Mouse (Mus musculus) megakaryocyte, embryonic 14.5 days (primary cell): Measurements from ENCODE around the gene Dnajb8.

ENCODE experiments used
- FLI1 ChIP-seq: IDR thresholded peaks from 2 replicates; pipeline ENCODE4 v1.6.1; 2012; ENCODE audit warnings: low read length, inconsistent platforms, mixed read lengths
- GATA1 ChIP-seq: IDR thresholded peaks from 3 replicates; pipeline ENCODE4 v1.6.1; 2012; ENCODE audit warnings: mixed read lengths, low read length, inconsistent platforms, borderline replicate concordance

DNA sequence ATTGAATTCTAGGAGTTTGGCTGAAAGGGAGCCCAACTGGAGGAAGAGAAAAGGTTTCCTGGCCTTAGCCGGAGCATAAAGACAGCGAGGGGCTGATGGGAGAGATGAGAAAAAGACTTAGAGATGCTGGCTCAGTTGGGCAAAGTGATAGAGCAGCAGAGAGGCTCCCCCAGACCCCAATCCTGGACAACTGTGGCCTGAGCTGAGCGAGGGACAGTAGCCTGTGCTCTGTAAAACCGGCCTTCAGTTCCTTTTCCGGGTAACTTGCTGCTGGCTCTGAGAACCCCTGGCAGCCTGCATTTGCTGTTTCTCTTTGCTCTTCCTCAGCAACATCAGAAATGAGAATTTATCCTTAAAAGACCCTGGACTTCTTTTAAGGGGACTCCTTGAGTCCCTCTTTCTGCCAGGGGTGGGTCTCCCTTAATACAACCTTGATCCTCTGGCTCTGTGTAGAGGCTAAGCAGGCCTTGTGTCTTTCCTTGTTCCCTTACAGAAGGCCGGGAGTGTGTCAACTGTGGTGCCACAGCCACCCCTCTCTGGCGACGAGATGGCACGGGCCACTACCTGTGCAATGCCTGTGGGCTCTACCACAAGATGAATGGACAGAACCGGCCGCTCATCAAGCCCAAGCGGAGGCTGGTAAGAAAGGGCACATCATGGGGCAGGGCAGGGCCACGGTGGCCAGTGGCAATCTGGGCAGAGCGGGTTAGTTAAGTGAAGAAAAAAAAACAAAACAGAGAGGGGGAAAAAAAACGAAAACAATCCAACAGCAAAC lies 20.0 kb upstream of the Dnajb8 start:
- TF ChIP-seq GATA1 (no peak), FLI1 (no peak)
